Mouse (Mus musculus) lung, embryonic 14.5 days (tissue): ENCODE measurements around the gene Gria4. TPM values are rescaled to one million over a fixed set of nuclear protein-coding genes. Genes with fewer than 3 reads are reported as not detected.
"Not testable (repeated sequence)": the region's sequence is repeated elsewhere in the genome, so short reads cannot be mapped to it uniquely, and the experiment has no call there.

Experiments
- ATAC-seq: fragments of 200-750 bp; cut with Nextera tagmentation; 2 replicates; pipeline ENCODE4 v1.8.0; 2017; ENCODE audit warnings: mild to moderate bottlenecking, moderate TSS enrichment, moderate library complexity; ENCODE audit not compliant: insufficient read depth
- DNase-seq: peaks from one replicate; pipeline ENCODE4 v3.0.0-alpha.2; 2015
- H3K27ac ChIP-seq: fragments of 300-500 bp; sonication (generic); 2 replicates; pipeline ENCODE4 v1.5.1; 2014; ENCODE audit warnings: low read depth, mild to moderate bottlenecking, moderate library complexity
- H3K27me3 ChIP-seq: fragments of 300-500 bp; sonication (generic); 2 replicates; pipeline ENCODE4 v1.6.1; 2014; ENCODE audit warnings: low read length, control low read depth; ENCODE audit not compliant: insufficient read depth
- H3K36me3 ChIP-seq: fragments of 300-500 bp; sonication (generic); 2 replicates; pipeline ENCODE4 v1.6.1; 2014; ENCODE audit warnings: control low read depth; ENCODE audit not compliant: insufficient read depth
- H3K4me1 ChIP-seq: fragments of 300-500 bp; sonication (generic); 2 replicates; pipeline ENCODE4 v1.6.1; 2014; ENCODE audit warnings: antibody characterized with exemption, control low read depth; ENCODE audit not compliant: insufficient read depth
- H3K4me2 ChIP-seq: fragments of 300-500 bp; sonication (generic); 2 replicates; pipeline ENCODE4 v1.6.1; 2014; ENCODE audit warnings: mild to moderate bottlenecking
- H3K4me3 ChIP-seq: fragments of 300-500 bp; sonication (generic); 2 replicates; pipeline ENCODE4 v1.5.1; 2014; ENCODE audit warnings: low read depth, low read length
- H3K9ac ChIP-seq: fragments of 300-500 bp; sonication (generic); 2 replicates; pipeline ENCODE4 v1.6.1; 2014
- H3K9me3 ChIP-seq: fragments of 300-500 bp; sonication (generic); 2 replicates; pipeline ENCODE4 v1.6.1; 2016; ENCODE audit warnings: low read depth, low read length, control low read depth
- CTCF ChIP-seq: IDR thresholded peaks from 2 replicates; pipeline ENCODE4 v1.5.1; 2016; ENCODE audit warnings: antibody characterized with exemption, low read depth
- WGBS: fragments of 180-500 bp; shearing (Covaris S2); extraction: QIAGEN DNeasy Blood & Tissue Kit; methylation state at CpG from one replicate; pipeline ENCODE4 v1.1.7; 2014; 5-methylcytosine and 5-hydroxymethylcytosine counted together
- polyA plus RNA-seq: library from polyadenylated mRNA; unstranded; fragments of >200 nt; fragmentation: Nextera tagmentation; extraction: Ambion mirVana; gene quantifications from 2 replicates; pipeline ENCODE4 v1.2.1, GENCODE M21; 2014

Gria4 gene
- polyA plus RNA-seq, result 0.64 and 0.89 TPM in 2 replicates

DNA sequence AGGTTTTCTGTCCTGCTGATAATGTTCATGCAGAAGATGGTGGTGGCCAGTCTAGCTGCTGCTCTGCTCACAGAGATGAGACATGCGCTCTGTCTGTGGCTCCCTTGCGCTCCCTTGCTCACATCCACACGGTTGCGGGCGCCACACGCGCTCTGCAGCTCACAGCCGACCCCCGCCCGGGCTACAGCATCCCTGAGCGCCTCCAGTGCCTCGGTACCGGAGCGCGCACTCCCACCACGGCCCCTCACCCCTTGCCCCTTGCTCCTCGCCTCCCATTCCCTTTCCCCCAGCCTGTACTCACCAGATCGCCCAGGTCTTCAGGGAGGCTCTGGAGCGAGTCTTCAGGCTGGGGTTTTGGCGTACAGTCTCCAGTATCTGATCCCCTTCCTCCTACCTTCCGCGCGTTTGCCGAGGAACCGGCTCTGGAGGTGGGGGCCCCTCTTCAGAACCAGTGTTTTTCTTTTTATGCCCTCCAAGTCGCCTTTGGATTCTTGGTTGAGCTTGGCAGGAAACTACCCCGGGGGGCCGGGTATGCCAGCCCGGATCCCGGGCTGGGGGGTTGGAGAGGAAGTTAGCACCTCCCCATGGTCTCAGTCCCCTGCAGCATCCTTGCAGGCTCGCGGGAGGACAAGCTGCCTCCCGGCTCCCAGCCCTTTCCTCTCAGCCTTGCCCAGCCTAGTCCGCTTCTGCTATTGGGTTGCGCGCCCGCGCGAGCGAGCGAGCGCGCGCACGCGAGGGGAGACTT lies at the start of gene Gria4:
Gria4 (minus strand) TSS at position 691 of the 745 bp plus-strand sequence.
- Histone ChIP-seq H3K4me3 (peak within 1 kb of the TSS; percentile 46), H3K36me3 (no peaks in the 10 kb centered on the region), H3K4me2 (peak within 1 kb of the TSS; percentile 82), H3K4me1 (no peaks in the 10 kb centered on the region), H3K9me3 (no peaks in the 10 kb centered on the region), H3K27me3 (0 out of 2 replicates have a peak, but pooled peaks cover 6% of the 10 kb centered on the region), H3K9ac (peak within 1 kb of the TSS; percentile 42), H3K27ac (no peak within 1 kb of the TSS)
- DNase-seq (peak; percentile 79), ATAC-seq (peak; percentile 94)
- under 1% methylated on average over 46 of the region's 46 CpGs for WGBS
- TF ChIP-seq CTCF, result no peak

DNA sequence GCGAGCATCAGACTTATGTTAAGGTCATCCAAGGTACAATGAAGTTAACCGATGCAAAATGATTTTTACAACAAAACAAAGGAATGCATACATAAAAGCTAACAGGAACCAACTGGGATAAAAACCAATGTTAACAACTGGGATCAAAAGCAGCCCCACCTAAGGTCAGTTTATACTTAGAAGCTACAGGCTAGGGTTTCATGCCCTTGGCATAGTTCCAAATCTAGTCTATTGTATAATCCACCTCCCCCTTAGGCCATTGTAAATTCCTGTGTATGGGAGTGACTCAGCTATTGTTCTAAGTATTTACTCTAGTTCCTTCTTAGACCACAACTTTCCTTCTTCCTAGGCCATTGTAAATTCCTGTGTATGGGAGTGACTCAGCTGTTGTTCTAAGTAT lies 14.9 kb upstream of the Gria4 start:
- not testable (repeated sequence) for H3K27ac ChIP-seq, H3K4me2 ChIP-seq, H3K9me3 ChIP-seq, H3K4me1 ChIP-seq, DNase-seq, H3K4me3 ChIP-seq, H3K9ac ChIP-seq, H3K27me3 ChIP-seq, ATAC-seq, H3K36me3 ChIP-seq
- WGBS, result 82% methylated on average over 2 of the region's 2 CpGs

DNA sequence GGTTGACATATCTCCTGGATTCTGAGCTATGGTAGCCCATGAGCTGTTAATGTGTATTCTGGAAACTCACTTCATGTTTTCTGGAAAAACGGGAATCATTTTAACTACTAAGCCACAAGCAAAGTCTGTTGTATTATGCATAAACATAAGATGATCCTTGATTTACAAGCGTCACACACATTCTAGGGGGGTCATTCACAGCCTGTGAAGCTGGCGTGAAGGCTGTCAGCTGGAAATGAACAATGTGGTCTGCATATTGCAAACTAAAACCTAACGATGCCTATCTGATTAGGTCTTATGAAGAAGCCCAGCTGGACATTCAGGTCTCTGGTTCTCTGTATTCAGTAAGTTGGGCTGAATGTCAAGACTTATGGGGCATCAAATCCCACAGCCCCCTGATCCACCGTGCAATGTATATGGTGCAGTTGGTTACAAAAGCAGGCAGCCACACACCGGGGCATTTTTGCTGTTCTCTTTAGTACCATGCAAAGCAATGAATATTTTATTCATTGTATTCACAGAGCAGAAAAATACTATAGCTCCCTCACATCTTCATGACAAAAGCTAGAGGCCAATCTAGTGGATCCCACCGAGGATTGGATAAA lies 7.2 kb upstream of the Gria4 start:
- H3K4me1 ChIP-seq, result no peaks in the 10 kb centered on the region
- DNase-seq (no peak), ATAC-seq (no peak)
- H3K36me3 ChIP-seq, result no peaks in the 10 kb centered on the region
- no peak overlapping the region for H3K4me3 ChIP-seq
- H3K4me2 ChIP-seq, result no peak overlapping the region
- WGBS, result 65% methylated on average over 7 of the region's 7 CpGs
- TF ChIP-seq CTCF, result no peak
- H3K9me3 ChIP-seq, result no peaks in the 10 kb centered on the region
- H3K27ac ChIP-seq, result no peak overlapping the region
- no peaks in the 10 kb centered on the region for H3K27me3 ChIP-seq
- H3K9ac ChIP-seq, result no peak overlapping the region

DNA sequence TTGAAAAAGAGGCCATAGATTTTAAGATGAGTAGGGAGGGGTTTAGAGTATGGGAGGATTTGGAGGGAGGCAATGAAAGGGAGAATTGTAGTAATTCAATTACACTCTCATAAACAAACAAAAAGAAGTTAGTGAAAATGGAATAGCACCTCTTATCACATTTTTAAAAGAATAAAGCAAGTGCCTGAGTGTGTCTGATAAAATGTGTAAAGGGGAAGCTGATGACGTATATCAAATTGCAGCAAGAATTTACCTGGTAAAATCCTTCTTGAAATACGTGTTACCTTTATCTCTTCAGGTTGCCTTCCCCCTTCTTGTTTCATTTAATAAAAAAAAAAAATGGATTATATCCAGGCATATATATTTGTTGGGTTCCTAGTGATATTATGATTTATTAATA lies 1.4 kb upstream of the Gria4 start:
- Histone ChIP-seq H3K27ac (no peak overlapping the region), H3K36me3 (no peaks in the 10 kb centered on the region), H3K9ac (no peak overlapping the region), H3K4me2 (no peak overlapping the region), H3K9me3 (no peaks in the 10 kb centered on the region), H3K4me1 (no peaks in the 10 kb centered on the region), H3K27me3 (0 out of 2 replicates have a peak, but pooled peaks cover 6% of the 10 kb centered on the region), H3K4me3 (no peak overlapping the region)
- no peak for DNase-seq
- ATAC-seq, result no peak
- WGBS, result 71% methylated on average over 2 of the region's 2 CpGs
- no peak for TF ChIP-seq CTCF

DNA sequence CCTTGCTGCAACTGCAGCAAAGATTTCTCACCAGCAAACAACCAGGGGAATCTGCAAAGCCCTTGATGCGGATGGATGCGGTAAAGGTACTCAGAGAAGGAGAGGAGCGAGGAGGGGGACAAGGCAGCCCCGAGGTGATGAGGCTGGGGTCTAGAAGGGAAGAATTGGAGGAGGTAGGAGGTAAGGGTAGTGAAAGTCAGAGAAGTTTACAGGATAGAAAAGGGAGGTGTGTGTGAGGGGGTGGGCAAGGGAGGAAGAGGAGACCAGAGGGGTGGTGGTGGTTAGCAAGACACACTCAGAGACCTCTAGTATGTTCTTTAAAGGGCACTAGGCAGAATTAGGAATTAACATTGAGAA lies 233 bp upstream of the Gria4 start:
- DNase-seq (no peak), ATAC-seq (no peak)
- Histone ChIP-seq H3K4me2 (peak overlapping the region; percentile 82), H3K9me3 (no peaks in the 10 kb centered on the region), H3K4me3 (peak overlapping the region; percentile 46), H3K27ac (no peak overlapping the region), H3K36me3 (no peaks in the 10 kb centered on the region), H3K9ac (no peak overlapping the region), H3K27me3 (0 out of 2 replicates have a peak, but pooled peaks cover 6% of the 10 kb centered on the region), H3K4me1 (no peaks in the 10 kb centered on the region)
- no peak for TF ChIP-seq CTCF
- WGBS, result 1% methylated on average over 4 of the region's 4 CpGs

DNA sequence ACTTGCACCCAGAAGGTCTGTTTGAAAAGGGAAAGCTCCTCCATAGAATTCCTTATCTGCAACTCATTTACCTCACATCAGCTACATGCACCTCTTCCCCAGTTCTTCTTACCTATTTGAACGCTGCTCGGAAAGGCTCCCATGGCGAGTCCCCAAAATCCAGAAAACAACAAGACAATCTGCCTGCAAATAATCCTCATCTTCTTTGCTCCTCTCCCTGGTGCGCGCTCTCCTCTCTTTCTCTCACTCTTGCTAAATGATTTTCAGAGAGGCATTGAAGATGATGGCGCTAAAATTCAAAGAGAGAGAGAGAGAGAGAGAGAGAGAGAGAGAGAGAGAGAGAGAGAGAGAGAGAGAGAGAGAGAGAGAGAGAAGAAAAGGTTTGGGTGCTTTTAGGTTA lies 959 bp downstream of the Gria4 start:
- H3K4me2 ChIP-seq, result peak overlapping the region; percentile 82
- H3K27ac ChIP-seq, result no peak overlapping the region
- H3K9me3 ChIP-seq, result no peaks in the 10 kb centered on the region
- no peak for ATAC-seq
- DNase-seq, result peak; percentile 2
- H3K36me3 ChIP-seq, result no peaks in the 10 kb centered on the region
- TF ChIP-seq CTCF, result no peak
- H3K9ac ChIP-seq, result no peak overlapping the region
- H3K4me3 ChIP-seq, result peak overlapping the region; percentile 46
- no peaks in the 10 kb centered on the region for H3K4me1 ChIP-seq
- 3% methylated on average over 6 of the region's 6 CpGs for WGBS
- 0 out of 2 replicates have a peak, but pooled peaks cover 6% of the 10 kb centered on the region for H3K27me3 ChIP-seq

DNA sequence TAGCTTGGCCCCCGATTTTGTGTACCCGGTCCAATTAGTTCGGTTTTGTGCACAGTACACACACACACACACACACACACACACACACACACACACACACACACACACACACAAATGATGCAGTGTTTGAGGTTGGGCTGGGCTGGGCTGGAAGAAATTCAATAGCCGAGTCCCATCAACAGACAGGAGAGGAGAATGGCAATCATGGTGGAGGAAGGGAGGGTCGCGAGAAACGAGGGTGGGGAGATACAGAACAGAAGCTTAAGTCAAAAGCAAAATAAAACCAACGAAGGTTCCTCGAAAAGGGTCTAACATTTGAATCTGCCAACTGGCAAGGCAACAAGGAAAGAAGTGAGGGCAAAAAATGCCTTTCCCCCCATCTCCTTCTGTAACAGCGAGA lies 1.6 kb downstream of the Gria4 start:
- H3K36me3 ChIP-seq, result no peaks in the 10 kb centered on the region
- 0 out of 2 replicates have a peak overlapping the region, but pooled peaks have one; percentile 10 for H3K4me2 ChIP-seq
- H3K4me3 ChIP-seq, result no peak overlapping the region
- no peak overlapping the region for H3K27ac ChIP-seq
- no peak for DNase-seq
- 0 out of 2 replicates have a peak, but pooled peaks cover 6% of the 10 kb centered on the region for H3K27me3 ChIP-seq
- ATAC-seq, result no peak
- no peaks in the 10 kb centered on the region for H3K4me1 ChIP-seq
- no peak overlapping the region for H3K9ac ChIP-seq
- no peaks in the 10 kb centered on the region for H3K9me3 ChIP-seq
- no peak for TF ChIP-seq CTCF
- WGBS, result 35% methylated on average over 10 of the region's 10 CpGs

DNA sequence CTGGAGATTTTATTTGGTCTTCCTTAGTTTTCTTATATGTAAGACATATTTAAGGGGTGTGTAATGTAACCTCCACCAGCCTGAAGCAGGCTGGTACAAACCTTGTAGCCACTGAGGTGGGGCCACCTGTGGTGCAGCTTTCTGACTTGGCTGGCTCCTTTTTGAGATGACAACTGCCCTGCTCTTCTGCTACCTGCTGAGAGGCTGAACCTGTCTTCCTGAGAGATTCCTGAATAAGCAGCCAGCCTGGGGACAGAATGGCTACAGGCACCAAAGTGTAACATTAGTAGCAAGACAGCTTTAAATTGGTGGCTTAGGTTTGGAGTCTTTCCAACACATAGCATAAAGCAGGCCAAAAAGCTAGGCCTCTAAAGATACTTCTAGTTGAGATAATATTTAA lies 46.6 kb downstream of the Gria4 start:
- not testable (repeated sequence) for H3K36me3 ChIP-seq, H3K4me2 ChIP-seq, H3K27ac ChIP-seq, H3K4me1 ChIP-seq, H3K4me3 ChIP-seq, H3K9me3 ChIP-seq, ATAC-seq, H3K9ac ChIP-seq, DNase-seq, H3K27me3 ChIP-seq
